Mouse (Mus musculus) kidney, adult 18-20 months (tissue): ENCODE measurements around the gene Hivep3.

Experiments
- DNase-seq: peaks from one replicate; pipeline ENCODE4 v3.0.0; 2021

The Hivep3 gene

DNA sequence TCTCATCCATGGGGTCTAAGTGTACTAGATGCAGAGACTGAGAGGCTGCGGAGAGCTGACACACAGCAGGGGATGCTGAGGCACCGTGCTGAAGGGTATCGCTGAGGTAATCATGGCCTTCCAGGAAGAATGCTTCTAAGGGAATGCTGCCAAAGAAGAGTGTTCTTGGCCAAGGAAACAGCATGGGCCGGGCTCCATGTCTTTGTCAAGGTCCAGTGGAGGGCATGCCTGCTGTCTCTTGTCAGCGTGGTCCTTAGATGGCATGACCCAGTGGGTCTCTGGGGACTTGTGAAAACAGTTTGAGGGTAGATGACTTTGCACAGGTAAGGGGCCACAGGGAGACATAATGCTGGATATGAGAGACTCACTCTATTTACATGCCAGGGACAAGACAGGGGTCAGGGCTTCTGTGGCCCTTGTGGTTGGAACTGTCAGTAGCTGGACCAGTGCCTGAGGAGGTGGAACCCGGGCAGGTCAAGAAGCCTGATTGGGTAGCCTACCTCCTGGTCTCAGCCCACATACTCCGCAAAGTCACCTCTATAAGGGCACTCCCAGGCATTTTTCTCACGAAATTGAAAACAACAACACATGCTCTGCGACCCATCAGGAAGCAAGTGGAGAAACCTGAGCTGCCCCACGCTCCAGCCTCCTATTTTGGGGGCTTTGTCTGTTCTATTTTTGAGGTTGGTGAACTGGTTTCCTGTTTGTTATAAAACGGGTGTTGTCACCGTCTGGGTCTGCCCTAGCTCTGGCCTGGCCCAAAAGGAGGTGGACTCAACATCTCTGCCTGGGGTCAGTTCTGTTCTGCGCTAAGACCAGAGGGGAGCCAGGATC lies 177.7 kb downstream of the Hivep3 start:
- peak; percentile 48 for DNase-seq

DNA sequence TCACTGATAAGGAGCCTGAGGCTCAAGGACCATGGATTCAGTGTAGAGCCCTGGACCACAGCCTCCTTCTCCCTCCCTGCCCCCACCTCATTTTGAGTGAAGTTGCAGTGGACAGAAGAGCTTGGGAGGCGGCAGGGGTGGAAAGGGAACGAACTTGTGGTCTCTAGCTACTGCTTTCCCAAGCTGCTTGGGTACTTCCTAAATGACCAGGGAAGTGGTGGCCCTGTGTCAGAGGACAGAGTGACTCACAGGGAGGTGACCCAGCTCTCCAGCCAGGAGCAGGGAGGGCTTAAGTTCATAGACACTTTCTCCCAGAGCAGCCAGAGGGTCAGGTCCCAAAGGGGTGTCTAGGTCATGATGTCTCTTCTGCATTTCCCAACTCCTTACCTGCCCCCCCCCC lies 178.6 kb downstream of the Hivep3 start:
- no peak for DNase-seq

DNA sequence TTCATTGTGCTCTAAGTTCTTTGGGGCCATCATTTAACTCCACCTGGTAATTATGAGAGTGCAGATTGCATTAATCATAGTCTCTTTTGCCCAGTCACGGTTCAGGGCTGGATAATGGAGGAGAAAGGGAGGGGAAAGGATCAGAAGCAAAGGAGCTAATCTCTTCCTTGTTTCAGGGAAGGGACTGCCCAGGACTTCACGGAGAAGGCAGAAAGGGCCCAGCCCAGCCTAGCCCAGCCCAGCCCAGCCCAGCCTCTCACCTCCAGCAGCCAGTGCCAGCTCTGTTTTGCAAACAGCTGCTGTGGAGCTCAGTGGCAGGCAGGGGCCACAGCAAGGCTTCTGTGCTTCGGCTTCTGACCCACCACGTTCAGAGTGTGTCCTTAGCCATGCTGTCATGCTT lies 180.6 kb downstream of the Hivep3 start:
- DNase-seq: no peak

DNA sequence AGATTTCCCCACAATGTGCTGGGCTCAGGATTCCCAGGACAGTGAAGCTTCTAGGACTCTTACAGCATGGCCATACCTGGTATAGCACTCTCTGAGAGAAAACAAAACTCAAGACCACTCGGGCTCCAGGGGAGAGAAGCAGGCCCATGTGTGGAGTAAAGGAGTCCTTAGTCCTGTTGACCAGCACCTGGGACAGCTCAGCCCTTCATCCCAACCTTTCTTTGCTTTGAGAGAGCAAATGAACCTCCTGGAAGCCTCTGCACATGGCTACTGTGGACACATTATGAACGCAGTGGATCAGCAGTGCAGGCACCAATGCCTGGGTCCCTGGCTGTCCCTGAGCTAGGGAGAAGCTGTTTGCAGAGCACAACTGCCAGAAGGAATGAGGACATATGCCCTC lies 181.5 kb downstream of the Hivep3 start:
- DNase-seq: no peak

GRCm38 (mm10) chr4:119917502-119917901 lies 183.9 kb downstream of the Hivep3 start:
- peak; percentile 28 for DNase-seq

DNA sequence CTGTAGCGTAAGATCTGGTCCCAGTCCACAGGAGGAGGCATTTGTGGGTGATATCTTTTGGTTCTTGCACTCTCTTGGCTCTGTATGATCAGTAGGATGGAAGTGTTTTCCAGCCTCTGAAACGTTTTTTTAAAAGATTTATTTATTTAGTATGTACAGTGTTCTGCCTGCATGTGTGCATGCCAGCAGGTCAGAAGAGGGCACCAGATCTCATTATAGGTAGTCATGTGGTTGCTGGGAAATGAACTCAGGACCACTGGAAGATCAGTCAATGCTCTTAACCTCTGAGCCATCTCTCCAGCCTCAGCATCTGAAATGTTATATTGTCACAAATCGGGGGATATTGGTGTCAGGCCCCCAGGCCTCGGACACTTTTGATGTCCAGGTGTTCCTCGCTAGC lies 185.8 kb downstream of the Hivep3 start:
- no peak for DNase-seq

GRCm38 (mm10) chr4:119921022-119921717 lies 187.6 kb downstream of the Hivep3 start:
- no peak for DNase-seq

GRCm38 (mm10) chr4:119921723-119922266 lies 188.2 kb downstream of the Hivep3 start:
- no peak for DNase-seq

GRCm38 (mm10) chr4:119922945-119923344 lies 189.4 kb downstream of the Hivep3 start:
- no peak for DNase-seq

- no peak for DNase-seq
Observed at GRCm38 (mm10) chr4:119923410-119923809, 189.8 kb downstream of the Hivep3 start.

- DNase-seq: no peak
Observed at GRCm38 (mm10) chr4:119925052-119925451, 191.5 kb downstream of the Hivep3 start.

GRCm38 (mm10) chr4:119931923-119932322 lies 198.3 kb downstream of the Hivep3 start:
- no peak for DNase-seq

DNA sequence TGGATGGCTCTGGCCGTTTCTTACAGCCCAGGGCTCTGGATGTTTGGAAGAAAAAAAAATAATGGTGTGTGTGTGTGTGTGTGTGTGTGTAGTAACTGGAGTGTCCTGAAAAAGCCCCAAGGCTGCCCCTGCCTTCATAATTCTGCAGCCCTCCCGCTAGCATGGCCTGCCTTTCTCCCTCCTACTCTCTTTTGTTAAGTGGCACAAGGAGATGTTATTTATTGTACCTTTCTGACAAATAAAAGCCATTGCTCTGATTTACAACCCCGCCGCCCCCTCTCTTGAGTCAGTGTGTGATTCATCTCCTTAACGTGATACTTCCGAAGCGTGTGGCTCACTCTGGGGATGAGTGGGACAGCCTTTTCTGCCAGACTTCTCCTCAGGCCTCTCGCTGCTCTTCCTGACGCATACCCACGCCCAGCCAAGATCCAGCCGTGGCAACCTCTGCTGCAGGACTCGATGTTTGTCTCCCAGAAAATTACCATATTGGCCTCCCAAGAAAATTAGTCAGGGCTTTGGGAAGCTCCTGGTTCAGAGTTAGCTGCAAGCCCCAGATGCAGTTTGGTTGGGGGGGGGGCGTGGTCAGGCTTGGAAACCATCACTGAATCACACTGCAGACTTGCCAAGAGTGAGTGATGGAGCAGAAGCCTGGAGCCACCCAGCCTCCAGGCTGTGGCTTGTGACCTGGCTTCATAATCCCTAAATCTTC lies 199.1 kb downstream of the Hivep3 start:
- DNase-seq: no peak

- no peak for DNase-seq
Observed at GRCm38 (mm10) chr4:119934901-119935300, 201.3 kb downstream of the Hivep3 start.

GRCm38 (mm10) chr4:119937876-119938275 lies 204.3 kb downstream of the Hivep3 start:
- DNase-seq: peak; percentile 62

DNA sequence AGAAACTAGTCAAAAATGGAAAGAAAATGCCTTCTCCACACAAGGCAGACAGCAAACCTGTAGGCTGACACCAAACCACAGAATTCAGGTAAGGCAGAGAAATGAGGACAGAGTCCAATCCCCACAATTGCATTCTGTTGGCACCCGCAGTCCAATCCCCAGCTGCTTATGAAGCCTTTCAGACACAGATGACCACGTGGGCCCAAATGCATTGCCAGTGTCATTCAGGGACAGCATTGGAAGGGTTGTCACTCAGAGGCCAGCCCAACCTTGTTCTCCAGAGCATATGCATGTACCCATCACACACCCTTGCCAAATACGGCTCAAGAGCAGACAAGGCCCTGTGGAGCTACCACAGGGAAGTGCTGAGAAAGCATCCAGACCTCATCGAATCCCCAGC lies 204.9 kb downstream of the Hivep3 start:
- peak; percentile 25 for DNase-seq

DNA sequence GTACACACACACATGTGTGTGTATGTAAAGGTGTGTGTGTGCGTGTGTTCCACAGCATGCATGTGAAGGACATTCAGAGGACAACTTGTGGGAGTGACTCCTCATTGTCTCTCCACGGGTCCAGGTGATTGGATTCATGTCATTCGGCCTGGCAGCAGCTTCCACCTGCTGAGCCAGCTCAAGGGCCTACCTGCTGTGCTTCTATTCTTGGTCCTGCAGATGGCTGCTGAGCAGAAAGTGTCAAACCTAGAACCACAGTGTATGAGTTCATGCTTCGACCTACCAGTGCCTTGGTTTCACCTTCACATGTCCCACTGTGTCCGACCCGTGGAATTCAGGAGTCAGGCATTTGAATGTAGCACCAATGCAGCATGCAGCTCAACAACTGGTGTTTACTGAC lies 206.2 kb downstream of the Hivep3 start:
- no peak for DNase-seq

- DNase-seq: no peak
Observed at GRCm38 (mm10) chr4:119946224-119946887, 212.8 kb downstream of the Hivep3 start.

DNA sequence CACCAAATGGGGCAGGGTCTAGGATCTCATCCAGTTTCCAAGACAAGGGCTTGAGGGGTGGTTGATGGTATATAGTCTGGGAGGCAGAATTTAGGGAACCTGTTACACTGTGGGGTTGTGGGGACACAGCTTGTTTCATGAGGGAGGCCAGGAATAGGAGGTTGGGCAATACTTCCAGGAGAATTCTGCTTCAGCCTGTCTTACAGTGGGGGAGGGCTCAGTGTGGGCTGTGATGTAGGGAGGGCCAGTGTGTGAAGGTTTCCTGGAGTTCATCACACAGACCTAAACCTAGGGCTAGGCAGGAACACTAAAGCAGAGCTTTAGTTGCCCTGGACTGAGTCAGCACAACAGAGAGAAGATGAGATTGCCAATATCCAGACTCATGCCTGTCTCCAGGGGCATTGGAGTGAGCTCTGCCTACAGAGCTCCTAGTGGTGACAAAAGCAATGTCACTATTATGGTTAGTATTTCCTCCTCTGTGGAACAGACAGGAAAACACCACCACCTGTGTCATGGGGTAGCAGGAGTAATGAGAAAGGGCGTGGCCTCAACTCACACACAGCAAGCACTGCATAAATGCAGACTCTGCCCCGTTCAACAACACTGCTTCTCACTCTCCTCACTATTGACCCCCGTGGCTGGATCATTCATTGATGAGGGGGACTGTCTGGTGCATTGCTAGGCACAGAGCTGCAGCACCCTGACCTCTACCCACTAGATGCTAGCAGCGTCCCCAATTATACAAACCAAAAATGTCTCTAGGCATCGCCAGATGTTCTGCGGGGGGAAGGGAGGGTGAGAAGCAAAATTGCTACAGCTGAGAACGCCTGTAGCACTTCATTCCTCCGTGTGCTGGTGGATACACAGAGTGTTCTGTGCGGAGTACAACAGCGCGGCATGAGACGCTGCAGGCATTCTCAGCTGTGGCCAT lies 213.9 kb downstream of the Hivep3 start:
- DNase-seq: no peak

GRCm38 (mm10) chr4:119948406-119948805 lies 214.8 kb downstream of the Hivep3 start:
- no peak for DNase-seq

GRCm38 (mm10) chr4:119948922-119949614 lies 215.5 kb downstream of the Hivep3 start:
- no peak for DNase-seq
